Mouse (Mus musculus) liver, embryonic 12.5 days (tissue): Measurements from ENCODE around the gene 9530068E07Rik. TPM values are rescaled to one million over a fixed set of nuclear protein-coding genes. Genes with fewer than 3 reads are reported as not detected.
"Not testable (repeated sequence)": the region's sequence is repeated elsewhere in the genome, so short reads cannot be mapped to it uniquely, and the experiment has no call there.

Experiments used
- ATAC-seq: fragments of 200-750 bp; cut with Nextera tagmentation; 2 replicates; pipeline ENCODE4 v1.8.0; 2017; ENCODE audit warnings: moderate number of reproducible peaks, mild to moderate bottlenecking, moderate library complexity
- H3K27ac ChIP-seq: fragments of 300-500 bp; sonication (generic); 2 replicates; pipeline ENCODE4 v1.5.1; 2016; ENCODE audit warnings: mild to moderate bottlenecking
- H3K27me3 ChIP-seq: fragments of 300-500 bp; sonication (generic); replicated peaks from 2 replicates; pipeline ENCODE4 v1.6.1; 2016; ENCODE audit warnings: mild to moderate bottlenecking, moderate library complexity
- H3K36me3 ChIP-seq: fragments of 300-500 bp; sonication (generic); 2 replicates; pipeline ENCODE4 v1.6.1; 2016; ENCODE audit warnings: mild to moderate bottlenecking, moderate library complexity
- H3K4me1 ChIP-seq: fragments of 300-500 bp; sonication (generic); 2 replicates; pipeline ENCODE4 v1.6.1; 2016
- H3K4me2 ChIP-seq: fragments of 300-500 bp; sonication (generic); 2 replicates; pipeline ENCODE4 v1.6.1; 2016; ENCODE audit warnings: mild to moderate bottlenecking, moderate library complexity
- H3K4me3 ChIP-seq: fragments of 300-500 bp; sonication (generic); 2 replicates; pipeline ENCODE4 v1.5.1; 2016; ENCODE audit warnings: mild to moderate bottlenecking, moderate library complexity
- H3K9ac ChIP-seq: fragments of 300-500 bp; sonication (generic); 2 replicates; pipeline ENCODE4 v1.6.1; 2016; ENCODE audit warnings: mild to moderate bottlenecking, moderate library complexity
- H3K9me3 ChIP-seq: fragments of 300-500 bp; sonication (generic); replicated peaks from 2 replicates; pipeline ENCODE4 v1.6.1; 2016; ENCODE audit warnings: mild to moderate bottlenecking, moderate library complexity
- WGBS: fragments of 180-500 bp; shearing (Covaris S2); methylation state at CpG from one replicate; pipeline ENCODE4 v1.1.7; 2016; ENCODE audit not compliant: insufficient replicate concordance; 5-methylcytosine and 5-hydroxymethylcytosine counted together
- polyA plus RNA-seq: library from polyadenylated mRNA; unstranded; fragments of >200 nt; fragmentation: Nextera tagmentation; extraction: Ambion mirVana; gene quantifications from 2 replicates; pipeline ENCODE4 v1.2.1, GENCODE M21; 2016

9530068E07Rik gene
- polyA plus RNA-seq, 1 experiment from 2014 or later, result 72.5 TPM

DNA sequence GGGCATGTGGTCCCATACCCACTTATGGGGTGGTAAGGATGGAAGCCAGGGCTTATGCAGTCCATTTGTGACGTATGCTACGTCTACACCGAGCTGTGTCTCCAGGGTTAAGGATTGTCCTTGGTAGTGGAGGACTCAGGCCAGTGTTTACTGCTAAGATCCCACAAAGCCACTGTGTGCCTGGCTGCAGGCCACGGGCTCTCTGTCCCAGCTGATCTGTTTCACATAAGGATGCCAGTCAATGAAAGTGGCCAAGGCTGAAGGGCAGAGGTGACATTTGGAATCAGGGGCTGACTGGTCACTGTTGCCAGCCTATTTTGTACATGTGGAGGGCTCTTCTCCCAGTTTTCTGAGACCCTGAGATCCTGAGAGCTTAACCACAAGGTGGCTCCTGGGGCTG lies 18.6 kb upstream of the 9530068E07Rik start:
- Histone ChIP-seq H3K4me1 (peaks cover 12% of the 10 kb centered on the region), H3K4me2 (no peak overlapping the region), H3K4me3 (no peak overlapping the region), H3K27ac (no peak overlapping the region), H3K27me3 (no peaks in the 10 kb centered on the region), H3K36me3 (peaks cover 83% of the 10 kb centered on the region), H3K9me3 (no peaks in the 10 kb centered on the region), H3K9ac (no peak overlapping the region)
- no peak for ATAC-seq
- WGBS, result 85% methylated on average over 4 of the region's 4 CpGs

DNA sequence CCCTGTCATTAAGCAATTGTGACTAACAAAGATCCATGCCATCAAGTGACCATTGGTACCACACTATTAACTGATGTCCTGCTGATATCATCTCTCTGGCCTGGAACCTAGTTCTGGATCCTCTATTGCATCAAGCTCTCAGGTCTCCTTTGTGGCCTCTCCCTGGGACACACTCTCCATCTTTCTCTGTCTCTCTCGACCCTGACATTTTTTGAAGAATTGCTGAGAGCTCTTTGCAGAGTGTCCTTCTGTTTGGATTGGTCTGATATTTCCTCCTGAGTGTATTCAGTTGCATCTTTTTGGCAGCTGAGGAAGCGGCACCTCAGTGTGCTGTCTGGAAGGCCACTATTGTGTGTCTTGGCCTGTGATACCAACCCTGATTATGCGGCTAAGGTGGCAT lies 17.0 kb upstream of the 9530068E07Rik start:
- Histone ChIP-seq H3K4me3 (no peak overlapping the region), H3K27me3 (no peaks in the 10 kb centered on the region), H3K9ac (no peak overlapping the region), H3K36me3 (peaks cover 98% of the 10 kb centered on the region), H3K4me2 (no peak overlapping the region), H3K27ac (no peak overlapping the region), H3K9me3 (no peaks in the 10 kb centered on the region), H3K4me1 (no peaks in the 10 kb centered on the region)
- 89% methylated on average over 3 of the region's 3 CpGs for WGBS
- ATAC-seq, result no peak

DNA sequence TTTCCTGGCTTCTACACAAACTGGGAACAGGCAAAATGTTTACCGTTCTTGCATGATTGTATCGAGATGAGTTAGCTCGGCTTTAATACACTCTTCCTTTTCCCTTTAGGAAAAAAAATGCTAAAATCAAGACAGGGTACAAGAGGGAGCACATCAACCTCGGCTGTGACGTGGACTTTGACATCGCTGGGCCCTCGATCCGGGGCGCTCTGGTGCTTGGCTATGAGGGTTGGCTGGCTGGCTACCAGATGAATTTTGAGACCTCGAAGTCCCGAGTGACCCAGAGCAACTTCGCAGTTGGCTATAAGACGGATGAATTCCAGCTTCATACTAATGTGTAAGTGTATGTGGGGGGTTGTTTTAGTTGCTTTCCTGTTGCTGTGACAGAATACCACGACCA lies 12.5 kb upstream of the 9530068E07Rik start:
- no peak overlapping the region for H3K4me3 ChIP-seq
- H3K9me3 ChIP-seq, result no peaks in the 10 kb centered on the region
- H3K9ac ChIP-seq, result no peak overlapping the region
- H3K36me3 ChIP-seq, result peaks cover 98% of the 10 kb centered on the region
- WGBS, result 88% methylated on average over 14 of the region's 14 CpGs
- H3K4me1 ChIP-seq, result no peaks in the 10 kb centered on the region
- no peak overlapping the region for H3K27ac ChIP-seq
- ATAC-seq, result no peak
- H3K4me2 ChIP-seq, result no peak overlapping the region
- H3K27me3 ChIP-seq, result no peaks in the 10 kb centered on the region

DNA sequence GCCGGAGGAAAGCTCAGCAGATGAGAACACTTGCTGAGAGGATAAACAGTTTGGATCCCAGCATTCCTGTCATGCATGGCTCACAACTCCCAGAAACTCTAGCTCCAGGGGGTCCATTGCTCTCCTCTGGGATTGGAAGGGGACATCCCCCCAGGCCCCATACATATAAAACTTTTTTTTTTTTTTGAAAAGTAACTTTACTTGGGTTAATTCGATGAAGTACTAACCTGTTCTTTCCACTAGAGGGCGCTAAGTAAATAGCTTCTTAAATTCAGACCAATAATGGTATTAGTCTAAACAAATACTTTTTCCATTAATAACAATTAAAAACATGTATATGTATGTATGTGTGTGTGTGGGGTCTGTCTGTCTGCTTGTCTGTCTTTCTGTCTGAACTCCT lies 11.6 kb upstream of the 9530068E07Rik start:
- 51% methylated on average over 3 of the region's 3 CpGs for WGBS
- ATAC-seq, result no peak
- Histone ChIP-seq H3K9ac (no peak overlapping the region), H3K27me3 (no peaks in the 10 kb centered on the region), H3K4me1 (no peaks in the 10 kb centered on the region), H3K9me3 (no peaks in the 10 kb centered on the region), H3K4me2 (no peak overlapping the region), H3K27ac (no peak overlapping the region), H3K4me3 (no peak overlapping the region), H3K36me3 (peaks cover 97% of the 10 kb centered on the region)

DNA sequence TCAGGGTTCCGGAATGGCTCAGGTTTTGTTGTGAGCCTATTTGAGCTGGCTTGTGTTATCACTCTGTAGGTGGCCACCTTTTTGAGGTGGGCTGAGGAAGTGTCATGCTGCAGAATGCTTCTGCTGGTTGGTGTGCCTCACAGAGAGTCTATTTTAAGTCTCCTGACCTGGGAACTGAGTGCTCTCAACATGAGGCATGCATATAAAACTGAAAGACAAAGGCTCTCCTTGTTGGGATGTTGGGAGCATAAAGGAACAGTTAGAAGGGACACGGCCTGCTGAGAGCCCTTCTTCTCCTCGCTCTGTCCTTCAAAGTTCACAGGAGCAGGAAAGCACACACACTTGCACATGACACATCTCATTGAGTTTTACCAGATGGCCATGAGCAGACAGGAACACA lies 9.3 kb upstream of the 9530068E07Rik start:
- Histone ChIP-seq H3K4me2 (no peak overlapping the region), H3K4me1 (no peaks in the 10 kb centered on the region), H3K4me3 (no peak overlapping the region), H3K9ac (no peak overlapping the region), H3K36me3 (peaks cover 88% of the 10 kb centered on the region), H3K27ac (no peak overlapping the region), H3K9me3 (no peaks in the 10 kb centered on the region), H3K27me3 (no peaks in the 10 kb centered on the region)
- no peak for ATAC-seq
- whole genome bisulfite sequencing, result 85% methylated on average over 3 of the region's 3 CpGs

DNA sequence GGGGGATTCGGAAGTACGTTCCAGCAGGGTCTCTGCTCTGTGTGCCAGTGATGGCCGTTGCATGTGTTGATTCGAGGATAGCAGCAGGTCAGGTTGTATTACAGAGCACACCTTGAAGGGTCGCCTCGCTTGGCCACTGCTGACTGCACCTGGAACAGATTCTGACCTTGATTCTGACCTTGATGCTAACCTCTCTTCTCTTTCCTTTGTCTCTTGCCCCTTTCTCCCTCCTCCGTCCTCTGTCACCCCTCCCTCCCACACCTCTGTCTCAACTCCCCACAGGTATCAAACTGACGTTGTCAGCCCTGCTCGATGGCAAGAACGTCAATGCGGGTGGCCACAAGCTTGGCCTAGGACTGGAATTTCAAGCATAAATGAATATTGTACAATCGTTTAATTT lies 8.1 kb upstream of the 9530068E07Rik start:
- peaks cover 2% of the 10 kb centered on the region for H3K4me1 ChIP-seq
- no peak for ATAC-seq
- 83% methylated on average over 12 of the region's 12 CpGs for WGBS
- H3K4me2 ChIP-seq, result no peak overlapping the region
- no peak overlapping the region for H3K4me3 ChIP-seq
- H3K27me3 ChIP-seq, result no peaks in the 10 kb centered on the region
- no peak overlapping the region for H3K9ac ChIP-seq
- H3K36me3 ChIP-seq, result peaks cover 78% of the 10 kb centered on the region
- H3K27ac ChIP-seq, result no peak overlapping the region
- H3K9me3 ChIP-seq, result no peaks in the 10 kb centered on the region

DNA sequence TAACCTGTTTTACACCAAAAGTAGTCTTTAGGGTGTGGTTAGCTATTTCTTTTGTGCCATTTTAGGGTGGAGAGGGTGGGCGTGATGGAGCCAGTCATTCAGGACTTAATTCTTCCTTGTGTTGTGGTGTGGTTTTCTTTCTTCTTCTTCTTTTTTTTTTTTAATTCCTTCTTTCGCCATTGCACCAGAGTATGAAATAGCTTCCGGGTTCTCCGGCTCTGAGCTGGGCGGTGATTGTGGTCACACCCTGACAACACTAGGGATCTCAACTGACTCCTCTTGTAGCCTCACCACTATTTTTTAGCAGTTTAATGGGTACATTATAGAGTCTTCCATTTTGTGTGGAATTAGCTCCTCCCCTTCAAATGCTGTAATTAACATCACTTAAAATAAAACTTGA lies 7.2 kb upstream of the 9530068E07Rik start:
- H3K27ac ChIP-seq, H3K27me3 ChIP-seq, H3K9ac ChIP-seq, ATAC-seq, H3K9me3 ChIP-seq, H3K4me3 ChIP-seq, H3K4me1 ChIP-seq, H3K4me2 ChIP-seq: not testable (repeated sequence)
- WGBS, result 81% methylated on average over 5 of the region's 5 CpGs
- peaks cover 69% of the 10 kb centered on the region for H3K36me3 ChIP-seq

DNA sequence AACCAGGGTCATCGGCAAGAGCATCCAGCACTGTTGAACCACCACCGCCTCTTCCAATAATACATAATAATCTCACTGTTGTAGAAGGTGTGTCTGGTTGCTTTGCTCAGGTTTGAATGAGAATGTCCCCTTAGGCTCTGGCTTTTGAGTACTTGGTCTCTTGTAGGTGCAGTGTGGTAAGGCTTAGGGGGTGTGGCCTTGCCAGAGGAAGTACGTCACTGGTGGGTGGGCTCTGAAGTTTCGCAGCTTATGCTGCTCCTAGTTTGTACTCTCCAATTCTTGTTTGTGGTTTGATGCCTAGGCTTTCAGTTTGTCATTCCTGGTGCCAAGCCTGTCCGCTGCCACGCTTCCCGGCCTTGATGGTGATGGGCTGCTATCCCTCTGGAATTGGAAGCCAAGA lies 6.3 kb upstream of the 9530068E07Rik start:
- no peak for ATAC-seq
- peaks cover 9% of the 10 kb centered on the region for H3K4me1 ChIP-seq
- no peak overlapping the region for H3K9ac ChIP-seq
- WGBS, result 84% methylated on average over 7 of the region's 7 CpGs
- H3K27ac ChIP-seq, result no peak overlapping the region
- H3K4me3 ChIP-seq, result no peak overlapping the region
- H3K36me3 ChIP-seq, result peaks cover 61% of the 10 kb centered on the region
- no peaks in the 10 kb centered on the region for H3K27me3 ChIP-seq
- no peaks in the 10 kb centered on the region for H3K9me3 ChIP-seq
- no peak overlapping the region for H3K4me2 ChIP-seq

DNA sequence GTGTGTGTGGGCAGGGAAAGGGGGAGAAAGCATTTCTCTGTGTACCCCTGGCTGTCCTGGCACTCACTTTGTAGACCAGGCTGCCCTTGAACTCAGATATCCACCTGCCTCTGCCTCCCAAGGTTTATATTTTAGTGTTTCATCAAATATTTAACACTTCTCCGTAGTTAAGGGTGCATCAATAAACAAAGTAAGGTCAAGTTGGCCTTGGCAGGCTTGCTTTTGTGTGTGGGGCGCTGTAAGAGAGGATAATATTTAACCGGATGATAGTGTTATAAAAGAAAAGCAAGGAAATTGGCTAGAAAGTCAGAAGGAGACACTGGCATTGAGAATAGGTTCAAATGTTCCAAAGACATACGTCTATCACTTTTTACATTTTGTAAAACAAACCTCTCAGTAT lies 1.7 kb upstream of the 9530068E07Rik start:
- Histone ChIP-seq H3K36me3 (peaks cover 25% of the 10 kb centered on the region), H3K27ac (no peak overlapping the region), H3K4me2 (no peak overlapping the region), H3K4me3 (no peak overlapping the region), H3K27me3 (no peaks in the 10 kb centered on the region), H3K4me1 (peaks cover 42% of the 10 kb centered on the region), H3K9ac (no peak overlapping the region), H3K9me3 (no peaks in the 10 kb centered on the region)
- 69% methylated on average over 4 of the region's 4 CpGs for WGBS
- ATAC-seq, result no peak

DNA sequence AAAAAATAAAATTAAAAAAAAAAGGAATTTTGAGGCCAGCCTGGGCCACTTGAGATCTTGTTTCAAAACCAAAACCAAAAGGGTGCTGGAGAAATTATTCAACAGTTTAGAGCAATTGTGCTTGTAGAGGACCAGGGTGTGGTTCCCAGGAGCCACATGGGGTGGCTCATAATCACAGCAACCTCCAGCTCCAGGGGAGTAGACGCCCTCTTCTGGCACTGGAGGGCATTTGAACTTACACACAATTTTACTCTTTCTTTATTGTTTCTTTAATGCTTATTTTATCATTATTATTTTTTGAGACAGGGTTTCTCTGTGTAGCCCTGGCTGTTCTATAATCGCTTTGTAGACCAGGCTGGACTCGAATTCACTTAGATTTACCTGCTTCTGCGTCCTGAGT lies 885 bp upstream of the 9530068E07Rik start:
- ATAC-seq, result no peak
- peaks cover 17% of the 10 kb centered on the region for H3K36me3 ChIP-seq

DNA sequence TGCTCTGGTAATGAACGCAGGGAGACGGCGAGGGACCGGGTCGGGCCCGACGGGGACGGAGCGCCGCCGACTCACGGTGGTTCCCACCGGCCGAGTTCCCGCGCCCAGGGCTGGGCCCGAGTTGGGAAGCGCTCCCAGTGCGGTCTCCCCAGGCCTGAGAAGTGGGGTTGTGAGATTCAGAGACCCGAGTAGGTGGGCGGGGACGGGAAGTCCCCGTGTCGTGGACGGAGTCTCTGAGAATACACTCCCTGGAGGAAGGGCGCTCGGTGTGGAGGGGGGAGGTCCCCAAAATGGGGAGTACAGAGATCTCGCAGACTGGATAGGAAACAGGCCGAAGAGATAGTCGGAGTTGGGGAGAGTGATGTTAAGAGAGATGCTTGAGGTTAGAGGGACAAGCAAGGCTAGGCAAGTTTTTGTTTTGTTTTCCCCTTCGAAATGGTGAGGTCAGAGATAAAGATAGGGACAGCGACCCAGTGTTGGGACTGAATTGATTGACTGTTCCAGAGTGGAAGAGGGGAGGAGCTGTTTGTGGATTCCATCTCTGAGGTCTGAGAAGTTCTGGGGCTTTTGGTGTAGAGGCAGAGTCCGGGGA lies 465 bp downstream of the 9530068E07Rik start:
- Histone ChIP-seq H3K9me3 (no peaks in the 10 kb centered on the region), H3K27ac (peak overlapping the region; percentile 85), H3K4me3 (peak overlapping the region; percentile 96), H3K9ac (peak overlapping the region; percentile 94), H3K4me1 (peaks cover 54% of the 10 kb centered on the region), H3K27me3 (no peaks in the 10 kb centered on the region), H3K4me2 (peak overlapping the region; percentile 83), H3K36me3 (peaks cover 12% of the 10 kb centered on the region)
- under 1% methylated on average over 33 of the region's 33 CpGs for WGBS
- ATAC-seq, result peak; percentile 77

More for the DNA sequence above, 885 bp upstream of the 9530068E07Rik start:
- WGBS, result 20% methylated on average over 4 of the region's 4 CpGs
- H3K9me3 ChIP-seq, result no peaks in the 10 kb centered on the region
- H3K4me1 ChIP-seq, result peaks cover 47% of the 10 kb centered on the region
- peak overlapping the region; percentile 54; the same call in 1 of the 2 replicates for H3K27ac ChIP-seq
- H3K27me3 ChIP-seq, result no peaks in the 10 kb centered on the region
- H3K9ac ChIP-seq, result no peak overlapping the region; the same call in 1 of the 2 replicates
- peak overlapping the region; percentile 96; the same call in 1 of the 2 replicates for H3K4me3 ChIP-seq
- peak overlapping the region; percentile 83 for H3K4me2 ChIP-seq

DNA sequence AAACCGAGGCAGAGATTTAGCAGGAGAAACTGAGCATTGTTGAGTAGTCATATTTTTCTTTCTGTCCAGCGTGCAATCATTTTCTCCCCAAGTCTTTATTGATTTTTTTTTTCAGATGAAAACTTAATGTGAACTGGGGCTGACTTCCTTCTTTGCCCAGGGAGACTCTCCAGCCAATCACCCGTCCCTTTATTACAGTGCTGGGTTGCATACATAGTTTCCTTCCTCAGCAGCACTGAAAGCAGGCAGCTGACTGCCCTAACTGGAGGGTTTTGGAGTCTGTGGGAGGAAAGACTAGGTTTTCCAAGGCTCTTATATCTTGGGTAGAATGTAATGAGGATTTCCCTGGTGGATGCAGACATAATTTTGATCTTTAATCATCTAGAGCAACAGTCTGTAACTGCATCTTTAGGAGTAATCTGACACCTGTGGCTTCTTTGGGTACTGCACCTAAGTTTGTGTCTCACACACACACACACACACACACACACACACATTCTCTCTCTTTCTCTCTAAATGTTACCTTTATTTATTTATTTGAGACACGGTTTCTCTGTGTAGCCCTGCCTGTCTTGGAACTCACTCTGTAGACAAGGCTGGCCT lies 1.3 kb downstream of the 9530068E07Rik start:
- ATAC-seq, result no peak
- H3K27me3 ChIP-seq, result no peaks in the 10 kb centered on the region
- H3K9ac ChIP-seq, result peak overlapping the region; percentile 94; the same call in 1 of the 2 replicates
- 75% methylated on average over 4 of the region's 4 CpGs for WGBS
- H3K4me2 ChIP-seq, result peak overlapping the region; percentile 83
- H3K27ac ChIP-seq, result peak overlapping the region; percentile 85; the same call in 1 of the 2 replicates
- peak overlapping the region; percentile 96 for H3K4me3 ChIP-seq
- H3K36me3 ChIP-seq, result peaks cover 9% of the 10 kb centered on the region
- no peaks in the 10 kb centered on the region for H3K9me3 ChIP-seq
- H3K4me1 ChIP-seq, result peaks cover 60% of the 10 kb centered on the region
